Comparison of ENCODE assay signal across 24 mouse cellular contexts in the genomic region with DNA sequence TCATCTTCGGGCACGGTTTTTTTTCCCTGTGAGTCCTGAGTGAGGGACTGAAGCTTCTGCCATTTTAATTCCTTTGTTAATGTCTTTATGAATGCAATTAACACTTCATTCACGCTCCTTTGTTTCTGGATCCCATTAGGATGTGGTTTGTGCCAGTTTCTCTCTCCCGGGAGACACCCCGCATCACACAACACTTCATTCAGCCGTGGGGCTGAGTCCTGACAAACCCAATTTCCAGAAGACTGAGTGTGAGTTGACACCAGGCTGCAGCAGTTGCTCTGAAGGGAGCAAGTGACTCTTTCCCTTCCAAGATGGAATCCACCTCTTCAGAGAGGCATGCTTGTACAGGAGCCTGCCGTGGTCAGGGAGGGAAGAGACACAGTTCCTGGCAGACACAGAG. TPM values are rescaled to one million over a fixed set of nuclear protein-coding genes. Genes with fewer than 3 reads are reported as not detected.
DNase-seq lines count a peak whose midpoint lies in the region; ATAC-seq and TF ChIP-seq lines count a peak whose summit lies in the region.
"Had no signal": no experiment of that assay in that cellular context is flagged by ENCODE, and none has a peak within 500 bp of the region (broad histone marks: within the 10 kb centered on the region; RNA-seq: fewer than 3 reads in every experiment).

No protein-coding gene starts in this region.

- no peaks in the 10 kb centered on the region for H3K27me3 ChIP-seq in lung, embryonic 14.5 days (ENCODE audit: insufficient read depth, low read length)
- no peaks in the 10 kb centered on the region for H3K27me3 ChIP-seq in forebrain, postnatal 0 days (ENCODE audit: insufficient read depth, low read length)
- H3K27me3 ChIP-seq in limb, embryonic 11.5 days (ENCODE audit: control insufficient read depth, insufficient read depth, low read length): no peaks in the 10 kb centered on the region
- H3K27me3 ChIP-seq: liver, embryonic 12.5 days; stomach, embryonic 15.5 days had no signal

- H3K36me3 ChIP-seq in lung, embryonic 14.5 days (ENCODE audit: insufficient read depth): no peaks in the 10 kb centered on the region
- no peaks in the 10 kb centered on the region for H3K36me3 ChIP-seq in forebrain, postnatal 0 days (ENCODE audit: insufficient read depth)
- no peaks in the 10 kb centered on the region for H3K36me3 ChIP-seq in limb, embryonic 11.5 days (ENCODE audit: control insufficient read depth, insufficient read depth, low read length)
- H3K36me3 ChIP-seq: liver, embryonic 12.5 days; stomach, embryonic 15.5 days had no signal

- 24% methylated on average over 7 of the region's 7 CpGs for WGBS in lung, embryonic 14.5 days
- WGBS in forebrain, postnatal 0 days: 26% methylated on average over 7 of the region's 7 CpGs
- 33% methylated on average over 7 of the region's 7 CpGs for WGBS in limb, embryonic 11.5 days

- TF ChIP-seq CTCF in lung, embryonic 14.5 days (IDR thresholded peaks at IDR 0.05; ENCODE audit: low read depth): no peak
- no peak for TF ChIP-seq CTCF in brain, embryonic 14.5 days (IDR thresholded peaks at IDR 0.05; ENCODE audit: borderline replicate concordance, extremely low read depth, insufficient read depth, insufficient read length)
- TF ChIP-seq CTCF in forebrain, postnatal 0 days (IDR thresholded peaks at IDR 0.05; ENCODE audit: low read depth): no peak

- DNase-seq in lung, embryonic 14.5 days: peak; percentile 68
- no peak for DNase-seq in lung, adult 18-20 months
- peak; percentile 86 for DNase-seq in brain, embryonic 14.5 days (ENCODE audit: low read depth)
- peak; percentile 22 for DNase-seq in forebrain, postnatal 0 days
- DNase-seq in limb, embryonic 11.5 days (ENCODE audit: low spot score): peak; percentile 27
- DNase-seq in urinary bladder, postnatal 10 days (ENCODE audit: low spot score): no peak
- no peak for DNase-seq in layer of hippocampus, adult 18-20 months (ENCODE audit: low spot score in 2 of 2)
- DNase-seq: adrenal gland, postnatal 36 days; cerebellum, adult 9-11 months; heart, postnatal 14 days; kidney, adult 8-10 months; kidney, postnatal 25 days; layer of hippocampus, adult 9-11 months; lung, postnatal 14 days; thymus, adult 2 months had no signal

- ATAC-seq in lung, embryonic 14.5 days (ENCODE audit: insufficient read depth): peak; percentile 60; the same call in 1 of the 2 replicates
- no peak for ATAC-seq in forebrain, postnatal 0 days
- no peak for ATAC-seq in limb, embryonic 11.5 days (ENCODE audit: insufficient number of reproducible peaks, low FRiP score, low TSS enrichment, low read depth)
- ATAC-seq: inflammation-experienced regulatory T-cells, adult 6 months; liver, embryonic 12.5 days had no signal

- H3K4me3 ChIP-seq in lung, embryonic 14.5 days (ENCODE audit: low read depth, low read length): no peak overlapping the region
- no peak overlapping the region for H3K4me3 ChIP-seq in forebrain, postnatal 0 days (ENCODE audit: low read depth, low read length)
- no peak overlapping the region for H3K4me3 ChIP-seq in limb, embryonic 11.5 days (ENCODE audit: low read depth, low read length)
- H3K4me3 ChIP-seq: liver, embryonic 12.5 days; myocyte; stomach, embryonic 15.5 days had no signal

- no peaks in the 10 kb centered on the region for H3K4me1 ChIP-seq in lung, embryonic 14.5 days (ENCODE audit: insufficient read depth)
- peaks cover 4% of the 10 kb centered on the region for H3K4me1 ChIP-seq in forebrain, postnatal 0 days (ENCODE audit: insufficient read depth)
- no peaks in the 10 kb centered on the region for H3K4me1 ChIP-seq in limb, embryonic 11.5 days (ENCODE audit: control insufficient read depth, insufficient read depth, low read length)
- H3K4me1 ChIP-seq: liver, embryonic 12.5 days; stomach, embryonic 15.5 days had no signal

- no peak overlapping the region for H3K27ac ChIP-seq in lung, embryonic 14.5 days (ENCODE audit: low read depth)
- H3K27ac ChIP-seq in forebrain, postnatal 0 days (ENCODE audit: low read depth, low read length): no peak overlapping the region
- H3K27ac ChIP-seq in limb, embryonic 11.5 days (replicated peaks; ENCODE audit: low read depth, low read length): no peak overlapping the region
- H3K27ac ChIP-seq: liver, embryonic 12.5 days; stomach, embryonic 15.5 days had no signal

- H3K9me3 ChIP-seq in lung, embryonic 14.5 days (ENCODE audit: low read depth, low read length): no peaks in the 10 kb centered on the region
- no peaks in the 10 kb centered on the region for H3K9me3 ChIP-seq in forebrain, postnatal 0 days (ENCODE audit: low read length)
- no peaks in the 10 kb centered on the region for H3K9me3 ChIP-seq in limb, embryonic 11.5 days (ENCODE audit: control insufficient read depth, low read length)
- H3K9me3 ChIP-seq: liver, embryonic 12.5 days; stomach, embryonic 15.5 days had no signal

- no peak for TF ChIP-seq POLR2A in brain, embryonic 14.5 days (IDR thresholded peaks at IDR 0.05; ENCODE audit: borderline replicate concordance, extremely low read depth, insufficient read depth, insufficient read length, poor library complexity, severe bottlenecking)

- H3K9ac ChIP-seq in lung, embryonic 14.5 days: no peak overlapping the region
- no peak overlapping the region for H3K9ac ChIP-seq in forebrain, postnatal 0 days
- no peak overlapping the region for H3K9ac ChIP-seq in limb, embryonic 11.5 days (ENCODE audit: low read length)
- H3K9ac ChIP-seq: liver, embryonic 12.5 days; stomach, embryonic 15.5 days had no signal

- H3K4me2 ChIP-seq in lung, embryonic 14.5 days: no peak overlapping the region
- no peak overlapping the region for H3K4me2 ChIP-seq in forebrain, postnatal 0 days (ENCODE audit: low read depth)
- H3K4me2 ChIP-seq in limb, embryonic 11.5 days (ENCODE audit: low read depth, severe bottlenecking): no peak overlapping the region
- H3K4me2 ChIP-seq: heart, embryonic 11.5 days; liver, embryonic 12.5 days; stomach, embryonic 15.5 days had no signal

RNA-seq across cellular contexts. Expression of gene Slc22a15, which starts 40.1 kb away (rescaled TPM):
- 5.1 and 5.4 TPM in 2 replicates for polyA plus RNA-seq in lung, embryonic 14.5 days (2014; fragmentation: Nextera tagmentation; extraction: Ambion mirVana)
- polyA plus RNA-seq in brain, embryonic 14.5 days (2012; rRNA removed): 11.5 and 15.9 TPM in 2 replicates
- total RNA-seq in forebrain, postnatal 0 days (2014; rRNA removed): 8.9 and 9.8 TPM in 2 replicates
- polyA plus RNA-seq in forebrain, postnatal 0 days (2015; fragmentation: Nextera tagmentation; extraction: Ambion mirVana): 3.6 and 5.3 TPM in 2 replicates
- polyA plus RNA-seq in limb, embryonic 11.5 days (2014; fragmentation: Nextera tagmentation; extraction: Ambion mirVana): 3.2 and 3.3 TPM in 2 replicates
- 1 to 10 TPM; 9.0 to 9.2 TPM for total RNA-seq in layer of hippocampus, adult 18-20 months (2021)

RNA-seq across cellular contexts. Expression of gene Nhlh2, which starts 45.5 kb away (rescaled TPM):
- polyA plus RNA-seq in lung, embryonic 14.5 days (2014; fragmentation: Nextera tagmentation; extraction: Ambion mirVana): not detected in 2 replicates
- 32.5 and 40.8 TPM in 2 replicates for polyA plus RNA-seq in brain, embryonic 14.5 days (2012; rRNA removed)
- total RNA-seq in forebrain, postnatal 0 days (2014; rRNA removed): 8.6 and 19.0 TPM in 2 replicates
- polyA plus RNA-seq in forebrain, postnatal 0 days (2015; fragmentation: Nextera tagmentation; extraction: Ambion mirVana): 7.0 and 14.6 TPM in 2 replicates
- polyA plus RNA-seq in limb, embryonic 11.5 days (2014; fragmentation: Nextera tagmentation; extraction: Ambion mirVana): 0.09 and 0.13 TPM in 2 replicates
- total RNA-seq in layer of hippocampus, adult 18-20 months (2021): 1 to 10 TPM in 1 of 2 experiments, under 1 TPM in 1; 0.84 to 1.4 TPM
- total RNA-seq: adrenal gland, postnatal 36 days; ES-E14; gastrocnemius, adult 18-20 months; heart, postnatal 14 days; megakaryocyte-erythroid progenitor cell, adult 5-6 weeks had no signal
- polyA plus RNA-seq: gonadal fat pad, adult 2 months; inflammation-experienced regulatory T-cells, adult 6 months; liver, embryonic 12.5 days had no signal

Comparison
In these comparisons a context has a peak if more than half of its experiments do, and no peak if none do; other contexts are left out.
1. DNase-seq: peak in lung, embryonic 14.5 days (single experiment), brain, embryonic 14.5 days (single experiment), forebrain, postnatal 0 days (single experiment) and limb, embryonic 11.5 days (single experiment); none in lung, adult 18-20 months (0 of 2), urinary bladder, postnatal 10 days (single experiment) and layer of hippocampus, adult 18-20 months (0 of 2).